Mouse (Mus musculus): Measurements from ENCODE around the gene Dph3. TPM values are rescaled to one million over a fixed set of nuclear protein-coding genes. Genes with fewer than 3 reads are reported as not detected.

Gene Dph3
- total RNA-seq, 2 experiments from 2014 or later: 41.4 to 45.5 TPM

DNA sequence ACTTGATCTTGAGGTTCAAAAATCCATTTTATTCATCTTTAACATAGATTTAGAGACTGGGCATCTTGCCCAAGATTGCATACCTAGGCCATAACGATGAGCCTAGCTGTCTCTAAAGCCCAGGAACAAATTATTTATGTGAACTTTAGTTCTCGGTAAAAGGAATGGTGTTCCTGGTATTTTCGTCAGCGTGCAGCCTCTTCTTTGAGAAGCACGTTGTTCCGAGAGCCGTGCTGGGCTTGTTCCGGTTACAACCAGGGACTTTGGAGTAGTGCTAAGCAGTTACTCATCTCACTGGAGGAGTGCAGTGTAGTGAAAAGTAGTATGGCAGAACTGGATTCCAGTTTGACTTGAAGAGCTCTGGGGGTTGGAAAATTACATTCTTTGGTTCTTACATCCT, 697 bp upstream of the Dph3 start:
- no peak for DNase-seq
- intact Hi-C loops (cut with DNase I): no loop called here

DNA sequence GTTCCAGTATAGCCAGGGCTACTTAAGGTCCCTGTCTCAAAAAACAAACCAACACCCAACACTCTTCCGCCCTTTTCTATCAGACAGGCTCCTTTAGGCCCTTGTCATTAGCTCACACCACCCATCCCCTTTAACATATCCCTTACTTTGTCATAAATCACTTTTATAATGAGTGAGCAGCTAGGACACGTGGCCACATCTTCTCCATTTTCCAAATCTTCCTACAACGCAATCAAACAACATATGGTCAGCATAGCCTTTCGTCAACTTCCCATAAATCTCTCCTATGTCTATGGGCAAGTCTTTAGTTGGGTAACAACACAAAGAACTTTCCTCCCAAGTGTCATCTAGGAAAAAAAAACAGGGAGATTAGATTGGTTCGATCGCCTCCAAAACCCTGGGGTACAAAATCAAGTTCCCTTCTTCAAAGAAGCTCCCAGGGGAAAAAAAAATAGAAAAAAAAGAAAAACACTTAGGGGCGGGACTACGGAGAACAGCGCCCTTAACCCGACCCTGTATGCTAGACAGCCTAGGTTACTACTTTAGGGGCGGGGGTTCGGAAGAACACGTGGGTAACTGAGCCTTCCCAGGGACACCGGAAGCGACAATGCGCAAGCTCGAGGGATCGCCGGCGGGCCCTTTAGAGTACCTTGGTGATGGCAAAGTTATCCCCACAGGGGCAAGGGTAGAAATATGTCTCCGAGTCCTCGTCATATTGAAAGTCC, 606 bp downstream of the Dph3 start, which contains the start of gene Oxnad1:
TSS of gene Oxnad1 (plus strand) at position 614 of the 725 bp plus-strand sequence.
- intact Hi-C loops (cut with DNase I): no loop called here
- DNase-seq: no peak

DNA sequence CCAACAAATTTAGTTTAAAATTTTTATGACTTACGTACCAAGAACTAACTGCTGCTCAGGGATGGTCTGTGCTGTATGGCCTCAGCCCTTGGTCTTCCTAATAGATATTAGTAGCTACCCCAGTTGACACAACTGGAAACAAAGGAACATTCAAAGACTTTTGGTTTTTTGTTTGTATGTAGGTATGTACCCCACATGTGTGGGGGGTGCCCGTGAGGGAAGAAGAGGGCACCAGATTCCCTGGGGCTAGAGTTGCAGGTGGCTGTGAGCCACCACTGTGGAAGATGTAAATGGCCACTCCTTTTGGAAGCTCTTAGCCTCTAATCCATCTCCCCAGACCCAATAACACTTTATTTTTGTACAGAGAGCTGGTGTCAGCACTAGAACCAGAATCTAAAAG, 2.1 kb downstream of the Dph3 start:
- DNase-seq: no peak
- intact Hi-C loops (cut with DNase I): no loop called here

DNA sequence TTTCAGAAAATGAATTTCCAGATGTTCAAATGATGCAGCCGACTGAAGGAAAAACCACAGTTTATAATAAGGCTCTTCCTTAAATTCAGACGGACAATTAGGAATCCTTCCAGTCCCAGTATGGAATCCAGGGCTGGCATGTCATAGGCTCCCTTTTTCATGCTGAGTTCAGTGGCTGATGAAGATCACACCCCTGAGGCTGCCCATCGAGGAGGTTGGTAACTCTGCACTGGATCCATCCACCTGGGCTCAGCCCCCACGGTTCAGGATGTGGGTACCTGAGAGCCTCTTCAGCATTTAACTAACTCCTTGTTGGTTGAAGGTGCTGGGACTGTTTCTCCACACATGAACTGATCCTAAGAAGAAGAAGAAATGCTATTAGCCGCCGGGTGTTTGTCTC, 2.6 kb downstream of the Dph3 start:
- intact Hi-C loops (cut with DNase I): no loop called here

DNA sequence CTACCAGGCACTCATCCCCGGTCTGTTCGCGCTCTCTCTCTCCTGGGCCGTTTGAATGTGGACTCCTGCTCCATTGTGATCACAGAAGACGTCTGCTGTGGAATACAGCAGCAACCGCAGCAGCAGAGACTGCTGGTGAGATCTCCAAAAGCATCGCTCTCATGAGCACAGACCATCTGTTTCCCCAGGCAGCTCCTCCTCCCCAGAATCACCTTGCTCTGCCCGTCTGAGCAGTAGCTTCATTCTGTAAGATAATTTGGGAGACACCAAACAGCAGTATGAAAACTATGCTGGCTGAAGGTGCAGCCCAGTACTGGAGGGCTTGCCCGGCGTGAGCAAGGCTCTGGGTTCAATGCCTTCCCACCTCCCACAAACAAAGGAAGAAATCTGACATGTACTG, 4.5 kb downstream of the Dph3 start:
- intact Hi-C loops (cut with DNase I): no loop called here

More for the DNA sequence above, 2.6 kb downstream of the Dph3 start:
- DNase-seq: no peak

DNA sequence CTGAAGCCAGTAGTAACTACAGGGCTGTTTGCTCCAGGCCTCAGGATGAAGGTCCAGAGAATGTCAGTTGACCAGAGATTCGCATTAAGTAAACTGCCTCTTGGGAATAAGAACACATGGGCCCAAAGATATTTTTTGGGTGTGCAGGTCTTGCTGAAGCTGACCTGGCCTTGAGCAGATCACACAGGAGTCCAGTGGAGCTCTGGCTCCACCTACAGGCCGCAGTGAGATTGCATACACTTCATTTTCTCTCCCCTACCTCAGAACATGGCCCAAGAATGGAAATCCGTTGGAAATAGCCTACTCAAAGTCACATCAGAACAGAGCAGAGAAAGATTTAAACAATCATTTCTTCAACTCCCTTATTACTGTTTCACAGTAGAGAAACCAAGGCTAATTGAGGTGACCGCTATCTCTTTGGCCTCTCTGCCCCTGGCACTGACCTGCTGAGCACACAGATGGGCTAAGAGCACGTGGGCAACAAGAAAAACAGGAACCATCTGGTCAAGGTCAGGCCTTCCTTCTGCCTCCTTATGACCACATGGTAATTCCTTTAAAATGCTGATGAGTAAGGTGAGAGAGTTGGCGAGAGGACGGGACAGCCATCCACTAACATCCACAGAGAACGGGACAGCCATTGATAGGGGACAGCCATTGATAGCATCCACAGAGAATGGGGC, 8.5 kb downstream of the Dph3 start:
- DNase-seq: peak; percentile 69
- intact Hi-C loops (cut with DNase I): loop anchor here (2.0 to 10.0 kb wide), 3 partner anchors 122 to 422 kb away; no protein-coding TSS in a partner anchor

More for the DNA sequence above, 4.5 kb downstream of the Dph3 start:
- no peak for DNase-seq

DNA sequence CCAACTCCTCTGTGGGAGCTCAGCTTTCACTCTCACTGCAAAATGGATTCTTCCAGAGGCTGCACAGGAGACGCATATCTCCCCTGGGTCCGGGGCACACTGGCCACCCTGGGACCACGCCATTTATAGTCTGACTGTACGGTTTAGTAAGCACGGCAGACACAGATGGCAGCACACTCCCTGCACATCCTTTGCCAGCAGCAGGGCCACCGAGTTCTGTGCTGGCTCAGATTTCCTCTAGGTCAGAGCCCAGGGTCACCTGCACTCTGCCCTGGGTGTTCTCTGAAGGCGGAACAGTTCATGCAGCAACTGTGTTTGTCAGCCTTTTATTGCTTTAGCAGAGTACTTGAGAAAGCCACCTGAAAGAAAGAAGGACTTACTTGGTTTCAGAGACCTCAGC, 11.6 kb downstream of the Dph3 start:
- DNase-seq: no peak
- intact Hi-C loops (cut with DNase I): loop anchor here (10.0 kb wide), 2 partner anchors 119 to 419 kb away; no protein-coding TSS in a partner anchor

DNA sequence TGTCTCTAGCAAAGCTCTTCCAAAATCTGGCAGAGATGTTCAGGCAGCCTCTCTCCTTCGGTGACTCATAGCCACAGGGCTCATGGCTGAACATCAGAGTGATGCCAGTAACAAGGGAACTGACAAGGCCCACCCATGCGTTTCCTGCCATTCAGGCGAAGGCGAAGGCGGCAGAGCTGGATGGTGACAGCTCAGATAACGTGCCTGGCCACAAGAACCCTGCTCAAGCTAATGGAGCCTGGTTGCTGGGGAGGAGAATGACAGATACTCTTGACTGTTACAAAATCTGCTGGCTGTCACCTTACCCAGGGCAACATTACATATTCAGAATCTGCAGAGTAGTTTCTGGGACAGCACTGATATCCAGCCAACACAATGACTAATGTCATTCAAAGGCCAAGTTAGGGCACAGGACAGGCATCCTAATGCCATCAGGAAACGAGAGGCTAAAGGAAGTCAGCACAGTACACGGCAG, 12.3 kb downstream of the Dph3 start:
- peak; percentile 27 for DNase-seq

DNA sequence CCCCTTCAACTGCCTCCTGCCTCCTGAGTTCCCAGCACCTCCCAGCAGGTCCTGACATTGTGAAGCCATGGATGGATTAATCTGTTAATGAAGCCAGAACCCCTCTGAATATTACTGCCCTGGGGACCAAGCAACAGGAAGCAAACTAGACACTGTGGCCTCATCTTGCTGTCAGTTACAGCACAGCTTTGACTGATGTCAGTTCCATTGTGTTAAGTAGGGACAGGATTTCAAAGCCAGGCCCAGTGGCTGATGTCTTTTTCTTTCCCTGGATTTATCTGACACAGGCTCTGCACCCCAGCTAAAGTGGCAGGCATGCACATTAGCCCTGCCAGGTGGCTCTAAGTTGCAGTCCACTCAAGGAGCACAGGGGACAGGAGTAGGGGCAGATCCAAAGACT, 12.7 kb downstream of the Dph3 start:
- intact Hi-C loops (cut with DNase I): loop anchor here (10.0 kb wide), 2 partner anchors 118 to 418 kb away; no protein-coding TSS in a partner anchor
- DNase-seq: no peak

More for the DNA sequence above, 12.3 kb downstream of the Dph3 start:
- intact Hi-C loops (cut with DNase I): loop anchor here (10.0 kb wide), 2 partner anchors 118 to 418 kb away; no protein-coding TSS in a partner anchor

DNA sequence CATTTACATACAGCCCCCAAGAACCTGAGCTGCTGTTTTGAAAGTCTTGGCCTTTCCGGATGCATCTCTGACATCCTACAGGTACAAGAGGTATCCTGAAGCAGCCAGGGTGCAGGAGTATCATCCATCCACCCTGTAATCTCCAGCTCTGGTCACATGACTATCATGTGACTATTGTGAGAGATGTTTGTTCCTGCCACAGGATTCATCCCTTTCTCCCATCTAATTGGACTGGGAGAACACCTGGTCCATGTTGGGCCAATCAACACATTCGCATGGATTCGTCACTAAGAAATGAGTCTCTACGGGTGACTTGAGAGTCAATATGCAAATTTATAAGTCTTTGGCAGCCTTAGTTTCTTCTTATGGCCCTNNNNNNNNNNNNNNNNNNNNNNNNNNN, 24.1 kb downstream of the Dph3 start:
- DNase-seq: no peak

DNA sequence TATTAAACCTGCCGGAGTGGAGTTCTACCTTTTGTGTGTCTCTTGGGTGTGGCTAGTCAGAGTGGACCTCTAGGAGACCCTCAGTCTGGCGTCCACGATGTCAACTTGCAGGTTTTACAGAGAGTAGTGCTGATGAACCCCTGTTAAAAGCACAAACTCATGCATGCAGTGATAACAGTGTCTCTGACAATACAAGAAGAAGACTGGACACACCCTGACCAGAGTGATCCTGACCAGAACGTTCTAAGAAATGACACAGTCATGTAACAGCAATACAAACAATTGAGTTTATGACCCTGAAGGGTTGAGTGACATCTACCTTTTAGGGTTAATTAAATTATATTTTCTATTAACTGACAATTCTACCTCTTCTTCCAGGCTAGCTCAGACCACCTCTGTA, 27.9 kb downstream of the Dph3 start:
- intact Hi-C loops (cut with DNase I): no loop called here
- DNase-seq: no peak

More for the DNA sequence above, 24.1 kb downstream of the Dph3 start:
- intact Hi-C loops (cut with DNase I): no loop called here

DNA sequence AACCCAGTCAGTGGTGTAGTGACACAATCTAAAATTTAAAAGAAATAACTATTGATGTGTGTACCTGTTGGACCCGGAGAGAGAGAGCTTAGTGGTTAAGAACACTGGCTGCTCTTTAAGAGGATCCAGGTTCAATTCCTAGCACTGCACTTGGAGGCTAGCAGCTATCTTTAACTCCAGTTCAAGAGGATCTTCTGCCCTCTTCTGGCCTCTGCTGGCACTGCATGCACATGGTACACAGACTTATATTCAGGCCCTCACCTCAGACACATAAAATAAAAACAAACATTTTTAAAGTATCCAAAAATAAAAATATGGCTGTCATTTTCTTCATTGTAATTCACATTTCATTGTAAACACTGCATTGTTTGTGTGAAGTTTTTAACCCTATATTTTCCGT, 28.9 kb downstream of the Dph3 start:
- peak; percentile 36 for DNase-seq
- intact Hi-C loops (cut with DNase I): no loop called here

DNA sequence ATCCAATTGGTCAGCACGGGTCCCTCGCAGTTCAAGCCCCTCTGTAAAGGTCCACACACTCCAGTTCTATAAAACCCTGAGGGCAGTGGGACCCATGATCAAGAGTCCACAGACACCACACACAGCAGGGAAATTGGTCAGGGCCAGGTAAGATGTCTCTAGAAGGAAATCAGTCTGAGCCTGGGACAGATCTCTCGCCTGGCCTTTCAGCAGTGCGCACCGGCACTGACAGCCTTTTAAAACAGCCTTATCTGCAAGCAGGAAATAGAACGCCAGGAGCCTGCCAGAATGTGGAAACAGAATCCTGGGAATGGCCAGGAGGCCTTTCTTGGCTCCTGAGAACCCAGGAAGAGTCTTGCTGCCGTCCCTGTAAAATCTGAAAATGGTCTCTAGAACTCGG, 29.7 kb downstream of the Dph3 start:
- DNase-seq: no peak
- intact Hi-C loops (cut with DNase I): no loop called here

DNA sequence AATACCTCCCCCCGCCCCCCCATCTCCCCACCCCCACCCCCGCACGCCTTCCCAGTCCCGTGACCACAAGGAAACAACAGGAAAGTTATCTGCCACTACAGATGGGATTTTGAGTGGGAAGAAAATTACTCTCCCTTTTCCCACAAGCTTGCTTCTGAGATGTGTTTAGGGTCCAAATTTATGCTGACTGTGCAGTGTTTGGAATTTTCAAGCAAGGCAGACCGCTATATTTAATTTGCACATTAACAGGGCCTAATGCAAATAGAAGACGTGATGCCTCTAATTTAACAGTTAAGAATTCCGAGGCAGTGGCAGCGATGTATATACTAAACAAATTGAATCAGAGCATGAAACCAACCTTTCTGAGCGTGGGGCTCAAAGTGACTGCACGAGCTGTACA, 30.7 kb downstream of the Dph3 start:
- intact Hi-C loops (cut with DNase I): no loop called here
- DNase-seq: no peak

DNA sequence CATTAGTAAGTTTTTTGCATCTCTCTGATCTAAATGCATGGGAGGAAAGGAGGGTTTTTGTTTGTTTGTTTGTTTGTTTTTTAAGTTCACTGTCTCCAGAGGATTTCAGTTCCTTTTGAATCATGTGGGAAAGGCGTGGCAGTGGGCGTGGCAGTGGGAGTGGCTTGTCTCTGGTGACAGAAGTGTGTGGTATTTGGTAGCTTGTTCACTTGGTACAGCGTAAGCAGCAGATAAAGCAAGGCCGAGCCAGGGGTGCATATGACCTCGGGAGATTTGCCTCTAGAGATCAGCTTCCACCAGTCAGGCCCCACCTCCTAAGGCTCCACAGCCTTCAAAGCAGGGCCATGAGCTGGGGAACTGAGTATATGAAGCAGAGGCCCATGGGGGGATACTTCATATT, 31.6 kb downstream of the Dph3 start:
- DNase-seq: no peak
- intact Hi-C loops (cut with DNase I): no loop called here

DNA sequence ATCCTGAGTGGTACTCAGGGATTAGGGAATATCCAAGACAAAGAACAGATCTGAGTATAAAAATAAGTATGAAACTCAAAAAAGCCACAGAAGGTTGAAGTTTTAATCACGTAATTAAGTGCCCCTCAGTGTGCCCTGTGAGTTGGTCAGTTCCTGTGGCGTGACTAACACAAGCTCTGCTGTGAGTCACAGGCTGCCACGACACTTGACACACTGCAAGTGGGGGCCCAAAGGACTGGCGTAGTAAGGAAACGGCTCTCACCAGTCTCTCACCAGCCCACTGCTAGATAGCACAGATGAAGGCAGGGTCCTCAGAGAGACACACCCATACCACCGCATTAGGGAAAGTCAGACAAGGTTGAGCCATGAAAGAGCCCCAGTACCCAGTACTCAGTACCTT, 35.4 kb downstream of the Dph3 start:
- intact Hi-C loops (cut with DNase I): no loop called here
- DNase-seq: no peak

DNA sequence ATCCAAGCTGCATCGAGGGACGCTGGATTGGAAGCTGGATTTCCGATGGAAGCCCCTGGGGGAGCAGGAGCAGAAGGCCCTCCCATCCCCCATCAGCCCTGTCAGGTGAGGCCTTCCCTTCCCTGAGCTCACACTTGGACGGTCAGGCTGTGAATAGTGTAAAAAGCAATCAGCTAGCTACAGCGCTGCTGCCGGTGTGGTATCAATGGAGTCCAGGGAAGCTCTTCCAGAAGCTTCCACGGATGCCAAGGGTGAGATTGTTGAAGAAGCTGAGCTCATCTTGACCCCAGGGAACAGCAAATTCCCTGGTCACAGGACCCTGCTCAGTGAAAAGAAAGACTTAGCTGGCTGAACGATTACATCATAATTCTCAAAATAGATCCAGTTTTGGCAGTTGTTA, 39.2 kb downstream of the Dph3 start:
- no peak for DNase-seq

DNA sequence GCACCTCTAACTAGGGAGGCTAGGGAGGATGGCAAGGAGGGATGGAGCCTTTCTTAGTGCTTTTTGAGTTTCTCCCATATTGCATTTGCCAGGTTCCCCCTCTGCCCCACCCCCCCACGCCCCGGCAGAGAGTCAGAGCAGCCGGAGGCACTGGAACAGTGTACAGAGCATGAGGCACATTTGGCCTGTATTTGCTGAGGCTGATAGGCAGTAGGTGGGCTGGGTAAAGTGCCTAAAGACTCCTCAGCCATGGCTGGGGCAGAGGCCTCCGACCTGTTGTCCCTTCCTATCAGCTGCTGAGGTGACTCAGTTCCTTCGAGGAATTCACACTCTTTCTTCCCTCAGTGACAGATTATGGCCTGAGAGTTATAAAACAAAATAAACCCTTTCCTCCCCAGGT, 43.4 kb downstream of the Dph3 start:
- intact Hi-C loops (cut with DNase I): no loop called here
- DNase-seq: no peak

More for the DNA sequence above, 39.2 kb downstream of the Dph3 start:
- intact Hi-C loops (cut with DNase I): no loop called here

DNA sequence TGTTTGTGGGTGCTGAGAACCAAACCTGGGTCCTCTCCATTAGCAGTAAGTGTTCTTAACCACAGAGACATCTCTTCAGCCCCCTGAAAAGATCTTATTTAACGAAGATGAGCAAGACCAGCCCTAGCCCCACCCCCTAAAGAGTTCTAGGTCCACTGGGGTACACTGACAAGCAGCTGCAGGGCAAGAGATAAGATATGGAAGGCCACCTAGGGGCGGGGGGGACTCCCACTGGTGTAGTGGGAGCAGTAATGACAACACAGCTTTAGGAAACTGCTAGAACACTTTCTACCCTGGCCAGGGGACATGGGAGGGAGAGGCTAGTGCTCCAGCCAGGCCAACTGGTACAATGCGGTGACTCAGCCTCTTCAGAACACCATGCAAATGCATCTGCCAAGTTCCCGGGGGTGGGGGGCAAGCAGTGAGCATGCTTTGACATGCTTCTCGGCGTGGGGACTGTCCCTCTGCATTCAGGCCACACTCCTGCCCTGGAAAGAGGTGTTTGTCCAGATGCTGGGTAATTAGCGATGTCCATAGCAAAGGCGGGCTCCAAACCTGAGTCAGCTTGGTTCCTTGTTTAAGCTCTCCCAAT, 47.8 kb downstream of the Dph3 start:
- no peak for DNase-seq
- intact Hi-C loops (cut with DNase I): no loop called here

DNA sequence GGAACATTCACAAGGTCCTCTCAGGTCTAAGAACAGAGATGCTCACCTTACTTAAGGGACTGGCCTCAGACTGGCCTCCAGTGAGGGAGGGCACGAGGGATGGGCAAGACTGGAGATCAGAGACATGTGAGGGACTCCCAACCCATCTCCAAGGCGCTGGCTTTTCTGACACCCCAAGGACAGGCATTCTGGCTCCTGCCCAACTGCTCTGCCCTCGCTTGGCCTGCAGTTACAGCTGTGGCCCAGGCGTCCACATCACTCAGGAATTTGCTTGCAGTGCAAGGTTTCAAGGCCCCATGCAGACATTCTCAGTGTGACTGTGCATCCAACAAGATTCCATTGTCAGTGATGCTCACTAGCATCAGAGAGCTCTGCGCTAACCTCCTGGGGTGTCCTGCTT, 49.0 kb downstream of the Dph3 start:
- intact Hi-C loops (cut with DNase I): no loop called here
- no peak for DNase-seq

DNA sequence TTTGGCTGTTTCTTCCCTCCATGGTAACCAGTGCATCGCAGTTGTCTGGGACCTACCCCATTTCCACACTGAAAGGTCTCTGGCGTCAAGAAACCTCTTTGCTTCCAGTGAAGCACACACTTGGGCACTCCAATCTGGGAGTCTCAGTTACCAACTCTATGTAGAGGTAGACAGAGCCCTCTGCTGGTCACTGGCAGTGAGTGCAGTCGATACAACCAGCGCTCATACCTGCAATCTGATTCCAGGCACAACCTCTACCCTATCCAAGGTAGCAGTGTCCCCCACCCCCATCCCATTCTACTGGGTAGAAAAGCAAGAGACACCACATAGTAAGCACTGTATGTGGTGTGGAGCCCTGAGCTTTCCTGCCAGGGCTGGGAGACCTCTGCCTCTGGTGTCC, 53.0 kb downstream of the Dph3 start:
- intact Hi-C loops (cut with DNase I): loop anchor here (2.0 to 5.0 kb wide), 2 partner anchors 76 to 235 kb away; no protein-coding TSS in a partner anchor
- peak; percentile 72 for DNase-seq
